Mouse (Mus musculus) embryonic facial prominence, embryonic 14.5 days (tissue): Measurements from ENCODE around the gene Sorcs2. TPM values are rescaled to one million over a fixed set of nuclear protein-coding genes. Genes with fewer than 3 reads are reported as not detected.

Experiments used
- ATAC-seq: fragments of 200-750 bp; cut with Nextera tagmentation; 2 replicates; pipeline ENCODE4 v1.8.0; 2017; ENCODE audit warnings: low read depth, moderate number of reproducible peaks, moderate TSS enrichment
- DNase-seq: peaks from one replicate; pipeline ENCODE4 v3.0.0-alpha.2; 2015; ENCODE audit warnings: low spot score
- H3K27ac ChIP-seq: fragments of 300-500 bp; sonication (generic); replicated peaks from 2 replicates; pipeline ENCODE4 v1.5.1; 2014; ENCODE audit warnings: low read depth, mild to moderate bottlenecking, low read length, moderate library complexity
- H3K27me3 ChIP-seq: fragments of 300-500 bp; sonication (generic); replicated peaks from 2 replicates; pipeline ENCODE4 v1.6.1; 2014; ENCODE audit warnings: low read length; ENCODE audit not compliant: control insufficient read depth, insufficient read depth
- H3K36me3 ChIP-seq: fragments of 300-500 bp; sonication (generic); 2 replicates; pipeline ENCODE4 v1.6.1; 2014; ENCODE audit warnings: low read length, mixed read lengths; ENCODE audit not compliant: control insufficient read depth, insufficient read depth
- H3K4me1 ChIP-seq: fragments of 300-500 bp; sonication (generic); 2 replicates; pipeline ENCODE4 v1.6.1; 2014; ENCODE audit warnings: antibody characterized with exemption, low read length; ENCODE audit not compliant: control insufficient read depth, insufficient read depth
- H3K4me2 ChIP-seq: fragments of 300-500 bp; sonication (generic); 2 replicates; pipeline ENCODE4 v1.6.1; 2014; ENCODE audit warnings: low read depth, mild to moderate bottlenecking, low read length, moderate library complexity, mixed read lengths
- H3K4me3 ChIP-seq: fragments of 300-500 bp; sonication (generic); 2 replicates; pipeline ENCODE4 v1.5.1; 2014; ENCODE audit warnings: low read depth, mild to moderate bottlenecking, low read length
- H3K9ac ChIP-seq: fragments of 300-500 bp; sonication (generic); 2 replicates; pipeline ENCODE4 v1.6.1; 2014; ENCODE audit warnings: low read depth, mild to moderate bottlenecking, low read length, moderate library complexity, mixed read lengths
- H3K9me3 ChIP-seq: fragments of 300-500 bp; sonication (generic); 2 replicates; pipeline ENCODE4 v1.6.1; 2016; ENCODE audit warnings: low read length; ENCODE audit not compliant: control insufficient read depth
- WGBS: fragments of 180-500 bp; shearing (Covaris S2); extraction: QIAGEN DNeasy Blood & Tissue Kit; methylation state at CpG from one replicate; pipeline ENCODE4 v1.1.7; 2014; 5-methylcytosine and 5-hydroxymethylcytosine counted together
- microRNA-seq: library from miRNA; unstranded; fragments of <30 nt; microRNA quantifications from one replicate; pipeline ENCODE4, GENCODE M21; 2016; ENCODE audit warnings: borderline number of aligned reads
- polyA plus RNA-seq: library from polyadenylated mRNA; unstranded; fragments of >200 nt; fragmentation: Nextera tagmentation; extraction: Ambion mirVana; gene quantifications from 2 replicates; pipeline ENCODE4 v1.2.1, GENCODE M21; 2014

The Sorcs2 gene
- polyA plus RNA-seq, 1 experiment from 2014 or later, result 21.6 TPM

DNA sequence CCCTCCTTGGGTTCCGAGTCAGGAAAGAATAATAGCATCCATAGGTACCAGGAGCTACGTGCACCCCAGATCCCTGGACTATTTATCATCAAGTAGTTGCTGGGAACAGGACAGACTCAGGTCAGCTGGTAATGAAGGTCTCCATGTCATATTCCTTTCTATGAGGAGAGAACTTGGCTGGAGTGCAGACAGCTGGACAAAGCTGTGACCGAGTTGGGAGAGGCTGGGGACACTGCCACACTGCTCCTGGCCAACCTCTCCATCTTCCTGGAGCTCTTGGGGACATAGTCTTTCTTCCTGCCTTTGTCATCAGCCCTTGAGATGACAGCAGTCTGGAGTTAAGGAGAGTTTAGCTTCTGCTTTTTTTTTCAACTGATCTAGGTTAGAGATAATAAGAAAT lies 428.1 kb downstream of the Sorcs2 start:
- peaks cover 65% of the 10 kb centered on the region for H3K36me3 ChIP-seq
- no peaks in the 10 kb centered on the region for H3K9me3 ChIP-seq
- H3K4me3 ChIP-seq, result no peak overlapping the region
- peaks cover 11% of the 10 kb centered on the region for H3K4me1 ChIP-seq
- no peak overlapping the region for H3K4me2 ChIP-seq
- no peak for DNase-seq
- ATAC-seq, result no peak
- no peak overlapping the region for H3K9ac ChIP-seq
- H3K27ac ChIP-seq, result 0 out of 2 replicates have a peak overlapping the region, but pooled peaks have one; percentile 55
- H3K27me3 ChIP-seq, result no peaks in the 10 kb centered on the region
- 78% methylated on average over 3 of the region's 3 CpGs for WGBS

Small RNA genes within 50 kb of the gene (microRNA-seq; reads per million reads assigned to microRNA genes)
- 60.9 reads per million, percentile 48 among the genes with 10 or more reads in this experiment for gene Mir7689

Other genes with a start within 250 kb of the Sorcs2 start
- 3.6 and 7.5 TPM in 2 replicates for gene Psapl1, start 194.1 kb downstream of the Sorcs2 start, polyA plus RNA-seq
- gene Grpel1, start 66.9 kb upstream of the Sorcs2 start, polyA plus RNA-seq, result 49.0 and 52.7 TPM in 2 replicates
- 4.0 and 4.2 TPM in 2 replicates for gene Tada2b, start 86.1 kb upstream of the Sorcs2 start, polyA plus RNA-seq
- 0.88 and 1.7 TPM in 2 replicates for gene Ccdc96, start 86.4 kb upstream of the Sorcs2 start, polyA plus RNA-seq
- gene Tbc1d14, start 195.1 kb upstream of the Sorcs2 start, polyA plus RNA-seq, result 38.5 and 42.8 TPM in 2 replicates